Comparison of ENCODE assay signal across 9 mouse cellular contexts in genomic region chr19:37561106-37561892, GRCm38 (mm10). TPM values are rescaled to one million over a fixed set of nuclear protein-coding genes. Genes with fewer than 3 reads are reported as not detected.
DNase-seq lines count a peak whose midpoint lies in the region; ATAC-seq and TF ChIP-seq lines count a peak whose summit lies in the region.
"Had no signal": no experiment of that assay in that cellular context is flagged by ENCODE, and none has a peak within 500 bp of the region (broad histone marks: within the 10 kb centered on the region; RNA-seq: fewer than 3 reads in every experiment).

No protein-coding gene starts in this region.

- no peak for TF ChIP-seq CTCF in kidney, postnatal 0 days (IDR thresholded peaks at IDR 0.05; ENCODE audit: low read depth)

- no peaks in the 10 kb centered on the region for H3K9me3 ChIP-seq in intestine, embryonic 16.5 days (ENCODE audit: control insufficient read depth, low read length)
- no peaks in the 10 kb centered on the region for H3K9me3 ChIP-seq in intestine, embryonic 15.5 days
- H3K9me3 ChIP-seq in kidney, postnatal 0 days (replicated peaks; ENCODE audit: low read length): no peaks in the 10 kb centered on the region
- H3K9me3 ChIP-seq: forebrain, embryonic 15.5 days had no signal

- DNase-seq in kidney, postnatal 0 days (ENCODE audit: low spot score): peak; percentile 47
- no peak for DNase-seq in urinary bladder, postnatal 36 days (ENCODE audit: low spot score in 2 of 2)
- DNase-seq in urinary bladder, postnatal 25 days (ENCODE audit: low spot score): no peak

- H3K27me3 ChIP-seq in intestine, embryonic 16.5 days (replicated peaks; ENCODE audit: control insufficient read depth, insufficient read depth, low read length): no peaks in the 10 kb centered on the region
- no peaks in the 10 kb centered on the region for H3K27me3 ChIP-seq in intestine, embryonic 15.5 days (replicated peaks)
- H3K27me3 ChIP-seq in kidney, postnatal 0 days (ENCODE audit: insufficient read depth, low read length): no peaks in the 10 kb centered on the region
- H3K27me3 ChIP-seq: forebrain, embryonic 15.5 days had no signal

- no peak overlapping the region for H3K9ac ChIP-seq in intestine, embryonic 16.5 days (ENCODE audit: low read depth, low read length)
- H3K9ac ChIP-seq in intestine, embryonic 15.5 days: no peak overlapping the region
- H3K9ac ChIP-seq in kidney, postnatal 0 days (ENCODE audit: low read depth, low read length): no peak overlapping the region
- H3K9ac ChIP-seq: forebrain, embryonic 15.5 days had no signal

- no peak overlapping the region for H3K4me2 ChIP-seq in intestine, embryonic 16.5 days (ENCODE audit: low read depth, low read length)
- H3K4me2 ChIP-seq in intestine, embryonic 15.5 days (replicated peaks): no peak overlapping the region
- H3K4me2 ChIP-seq in kidney, postnatal 0 days (ENCODE audit: low read length): no peak overlapping the region
- H3K4me2 ChIP-seq: forebrain, embryonic 15.5 days had no signal

- H3K36me3 ChIP-seq in intestine, embryonic 16.5 days (ENCODE audit: control insufficient read depth, insufficient read depth, low read length): no peaks in the 10 kb centered on the region
- H3K36me3 ChIP-seq in intestine, embryonic 15.5 days: no peaks in the 10 kb centered on the region
- no peaks in the 10 kb centered on the region for H3K36me3 ChIP-seq in kidney, postnatal 0 days (ENCODE audit: insufficient read depth, low read length)
- H3K36me3 ChIP-seq: forebrain, embryonic 15.5 days had no signal

- ATAC-seq in intestine, embryonic 16.5 days: 0 out of 2 replicates have a peak, but pooled peaks have one; percentile 32
- no peak for ATAC-seq in intestine, embryonic 15.5 days
- peak; percentile 69 for ATAC-seq in erythroblast, adult 5-6 weeks (replicated peaks; ENCODE audit: low FRiP score, poor library complexity, severe bottlenecking)
- ATAC-seq in kidney, postnatal 0 days (replicated peaks; ENCODE audit: low FRiP score, low read depth): no peak; the same call in 1 of the 2 replicates
- peak; percentile 71 for ATAC-seq in megakaryocyte-erythroid progenitor cell, adult 5-6 weeks (replicated peaks; ENCODE audit: low FRiP score, low TSS enrichment, poor library complexity, severe bottlenecking)
- ATAC-seq in frontal cortex, adult (ENCODE audit: low TSS enrichment): no peak
- ATAC-seq: forebrain, embryonic 15.5 days had no signal

- peaks cover 21% of the 10 kb centered on the region for H3K4me1 ChIP-seq in intestine, embryonic 16.5 days (ENCODE audit: control insufficient read depth, insufficient read depth, low read length)
- H3K4me1 ChIP-seq in intestine, embryonic 15.5 days (replicated peaks): peaks cover 6% of the 10 kb centered on the region
- H3K4me1 ChIP-seq in kidney, postnatal 0 days (replicated peaks; ENCODE audit: insufficient read depth, low read length): no peaks in the 10 kb centered on the region

- no peak overlapping the region for H3K27ac ChIP-seq in intestine, embryonic 16.5 days (ENCODE audit: low read length)
- H3K27ac ChIP-seq in intestine, embryonic 15.5 days: no peak overlapping the region
- H3K27ac ChIP-seq in kidney, postnatal 0 days: 0 out of 2 replicates have a peak overlapping the region, but pooled peaks have one; percentile 27
- H3K27ac ChIP-seq: forebrain, embryonic 15.5 days had no signal

- no peak overlapping the region for H3K4me3 ChIP-seq in intestine, embryonic 16.5 days (ENCODE audit: low read length)
- no peak overlapping the region for H3K4me3 ChIP-seq in intestine, embryonic 15.5 days (replicated peaks)
- H3K4me3 ChIP-seq in kidney, postnatal 0 days (replicated peaks; ENCODE audit: low read depth, low read length): no peak overlapping the region
- H3K4me3 ChIP-seq: forebrain, embryonic 15.5 days had no signal

- 58% methylated on average over 10 of the region's 10 CpGs for WGBS in intestine, embryonic 16.5 days
- WGBS in intestine, embryonic 15.5 days: 57% methylated on average over 10 of the region's 10 CpGs
- 48% methylated on average over 10 of the region's 10 CpGs for WGBS in kidney, postnatal 0 days

RNA-seq across cellular contexts. Expression of gene Exoc6, which starts 11.1 kb away (rescaled TPM):
- polyA plus RNA-seq in intestine, embryonic 16.5 days (2015; fragmentation: Nextera tagmentation; extraction: Ambion mirVana): 21.7 and 23.8 TPM in 2 replicates
- 17.8 and 18.9 TPM in 2 replicates for polyA plus RNA-seq in intestine, embryonic 15.5 days (2015; fragmentation: Nextera tagmentation; extraction: Ambion mirVana)
- total RNA-seq in erythroblast, adult 5-6 weeks (2015; ENCODE audit: low replicate concordance): 17.9 and 24.7 TPM in 2 replicates
- total RNA-seq in erythroblast, adult 5-6 weeks (2017; ENCODE audit: low replicate concordance): 28.0 and 30.0 TPM in 2 replicates
- 28.1 and 29.9 TPM in 2 replicates for polyA plus RNA-seq in kidney, postnatal 0 days (2015; fragmentation: Nextera tagmentation; extraction: Ambion mirVana)
- 46.9 and 49.2 TPM in 2 replicates for total RNA-seq in megakaryocyte-erythroid progenitor cell, adult 5-6 weeks (2014; fragmentation: Nextera tagmentation)
- 104 and 109 TPM in 2 replicates for total RNA-seq in megakaryocyte-erythroid progenitor cell, adult 5-6 weeks (2017)

Comparison
In these comparisons a context has a peak if more than half of its experiments do, and no peak if none do; other contexts are left out.
1. ATAC-seq: peak in intestine, embryonic 16.5 days (single experiment), erythroblast, adult 5-6 weeks (single experiment) and megakaryocyte-erythroid progenitor cell, adult 5-6 weeks (single experiment); none in intestine, embryonic 15.5 days (single experiment), kidney, postnatal 0 days (single experiment) and frontal cortex, adult (single experiment).